18 mouse cellular contexts compared by ENCODE assay signal in genomic region chr17:56212676-56213075, GRCm38 (mm10). TPM values are rescaled to one million over a fixed set of nuclear protein-coding genes. Genes with fewer than 3 reads are reported as not detected.
A peak's percentile ranks its signal among the peaks of the same experiment; 100 is the strongest.
DNase-seq lines count a peak whose midpoint lies in the region; ATAC-seq lines count a peak whose summit lies in the region.
"Had no signal": no experiment of that assay in that cellular context is flagged by ENCODE, and none has a peak within 500 bp of the region (broad histone marks: within the 10 kb centered on the region; RNA-seq: fewer than 3 reads in every experiment).

No protein-coding gene starts in this region.

- H3K4me2 ChIP-seq in embryonic facial prominence, embryonic 13.5 days, result no peak overlapping the region
- H3K4me2 ChIP-seq in neural tube, embryonic 15.5 days, result no peak overlapping the region
- no peak overlapping the region for H3K4me2 ChIP-seq in lung, embryonic 16.5 days (ENCODE audit: low read depth, low read length)
- no peak overlapping the region for H3K4me2 ChIP-seq in stomach, embryonic 16.5 days (ENCODE audit: low read depth, low read length)
- H3K4me2 ChIP-seq: midbrain, embryonic 15.5 days; neural tube, embryonic 13.5 days had no signal

- peaks cover 55% of the 10 kb centered on the region for H3K36me3 ChIP-seq in embryonic facial prominence, embryonic 13.5 days
- H3K36me3 ChIP-seq in embryonic facial prominence, embryonic 10.5 days (replicated peaks), result peaks cover 75% of the 10 kb centered on the region
- H3K36me3 ChIP-seq in neural tube, embryonic 15.5 days, result peaks cover 44% of the 10 kb centered on the region
- H3K36me3 ChIP-seq in lung, embryonic 16.5 days (ENCODE audit: control insufficient read depth, insufficient read depth, low read length), result peaks cover 26% of the 10 kb centered on the region
- H3K36me3 ChIP-seq in stomach, embryonic 16.5 days (ENCODE audit: control insufficient read depth, insufficient read depth, low read length), result peaks cover 17% of the 10 kb centered on the region; the same call in 1 of the 2 replicates

- no peak for DNase-seq in embryonic facial prominence, embryonic 10.5 days (ENCODE audit: low spot score)
- DNase-seq in neural tube, embryonic 10.5 days (ENCODE audit: extremely low spot score, low spot score), result no peak
- no peak for DNase-seq in embryo, embryonic 11 days
- DNase-seq: cerebellum, adult 9-11 months; retina, postnatal 1 day; thymus, postnatal 4 days had no signal

- no peak overlapping the region for H3K27ac ChIP-seq in embryonic facial prominence, embryonic 13.5 days
- H3K27ac ChIP-seq in embryonic facial prominence, embryonic 10.5 days (replicated peaks), result no peak overlapping the region
- H3K27ac ChIP-seq in neural tube, embryonic 15.5 days (replicated peaks), result 0 out of 2 replicates have a peak overlapping the region, but pooled peaks have one; percentile 9
- peak overlapping the region; percentile 64 for H3K27ac ChIP-seq in lung, embryonic 16.5 days (ENCODE audit: low read length)
- peak overlapping the region; percentile 9; the same call in 1 of the 2 replicates for H3K27ac ChIP-seq in stomach, embryonic 16.5 days (ENCODE audit: low read length)
- H3K27ac ChIP-seq: hindbrain, embryonic 10.5 days; kidney, postnatal 0 days; macrophage; midbrain, embryonic 15.5 days; neural tube, embryonic 13.5 days had no signal

- H3K9ac ChIP-seq in embryonic facial prominence, embryonic 13.5 days, result peak overlapping the region; percentile 49; the same call in 1 of the 2 replicates
- no peak overlapping the region for H3K9ac ChIP-seq in neural tube, embryonic 15.5 days (replicated peaks)
- H3K9ac ChIP-seq in lung, embryonic 16.5 days (ENCODE audit: low read length), result no peak overlapping the region
- H3K9ac ChIP-seq in stomach, embryonic 16.5 days (ENCODE audit: low read length), result no peak overlapping the region
- H3K9ac ChIP-seq: midbrain, embryonic 15.5 days; neural tube, embryonic 13.5 days had no signal

- no peak for ATAC-seq in embryonic facial prominence, embryonic 13.5 days (ENCODE audit: insufficient number of reproducible peaks, insufficient read depth, low FRiP score, low TSS enrichment, low read depth)
- no peak for ATAC-seq in neural tube, embryonic 15.5 days (ENCODE audit: low FRiP score)
- peak; percentile 68 for ATAC-seq in lung, embryonic 16.5 days (ENCODE audit: low read depth)
- ATAC-seq in stomach, embryonic 16.5 days (ENCODE audit: insufficient read depth, low FRiP score), result peak; percentile 77; the same call in 1 of the 2 replicates
- ATAC-seq in monocyte, adult 5-6 weeks (replicated peaks; ENCODE audit: insufficient number of reproducible peaks, low FRiP score, low TSS enrichment, poor library complexity, severe bottlenecking), result no peak
- ATAC-seq: inflammation-experienced regulatory T-cells, adult 6 months; midbrain, embryonic 15.5 days had no signal

- no peak overlapping the region for H3K4me3 ChIP-seq in embryonic facial prominence, embryonic 13.5 days
- H3K4me3 ChIP-seq in embryonic facial prominence, embryonic 10.5 days, result no peak overlapping the region
- no peak overlapping the region for H3K4me3 ChIP-seq in neural tube, embryonic 15.5 days (replicated peaks)
- H3K4me3 ChIP-seq in lung, embryonic 16.5 days (ENCODE audit: low read length), result no peak overlapping the region
- H3K4me3 ChIP-seq in stomach, embryonic 16.5 days (replicated peaks; ENCODE audit: low read length), result no peak overlapping the region
- H3K4me3 ChIP-seq: hindbrain, embryonic 10.5 days; midbrain, embryonic 15.5 days; neural tube, embryonic 13.5 days had no signal

- no peaks in the 10 kb centered on the region for H3K27me3 ChIP-seq in embryonic facial prominence, embryonic 13.5 days
- no peaks in the 10 kb centered on the region for H3K27me3 ChIP-seq in embryonic facial prominence, embryonic 10.5 days (replicated peaks; ENCODE audit: low read depth, poor library complexity, severe bottlenecking)
- no peaks in the 10 kb centered on the region for H3K27me3 ChIP-seq in neural tube, embryonic 15.5 days (replicated peaks)
- no peaks in the 10 kb centered on the region for H3K27me3 ChIP-seq in lung, embryonic 16.5 days (ENCODE audit: control insufficient read depth, insufficient read depth, low read depth, low read length)
- H3K27me3 ChIP-seq in stomach, embryonic 16.5 days (ENCODE audit: control insufficient read depth, insufficient read depth, low read length), result no peaks in the 10 kb centered on the region
- H3K27me3 ChIP-seq: CH12.LX; midbrain, embryonic 15.5 days; neural tube, embryonic 13.5 days had no signal

- 65% methylated on average over 6 of the region's 6 CpGs for WGBS in embryonic facial prominence, embryonic 13.5 days
- 70% methylated on average over 6 of the region's 6 CpGs for WGBS in embryonic facial prominence, embryonic 10.5 days
- 81% methylated on average over 6 of the region's 6 CpGs for WGBS in neural tube, embryonic 15.5 days
- 30% methylated on average over 6 of the region's 6 CpGs for WGBS in lung, embryonic 16.5 days
- 29% methylated on average over 6 of the region's 6 CpGs for WGBS in stomach, embryonic 16.5 days

- H3K4me1 ChIP-seq in embryonic facial prominence, embryonic 13.5 days, result peaks cover 17% of the 10 kb centered on the region
- peaks cover 18% of the 10 kb centered on the region for H3K4me1 ChIP-seq in embryonic facial prominence, embryonic 10.5 days
- peaks cover 44% of the 10 kb centered on the region for H3K4me1 ChIP-seq in neural tube, embryonic 15.5 days
- peaks cover 20% of the 10 kb centered on the region for H3K4me1 ChIP-seq in lung, embryonic 16.5 days (replicated peaks; ENCODE audit: control insufficient read depth, insufficient read depth, low read length)
- H3K4me1 ChIP-seq in stomach, embryonic 16.5 days (ENCODE audit: control insufficient read depth, insufficient read depth, low read length), result peaks cover 13% of the 10 kb centered on the region

- H3K9me3 ChIP-seq in embryonic facial prominence, embryonic 13.5 days, result no peaks in the 10 kb centered on the region
- no peaks in the 10 kb centered on the region for H3K9me3 ChIP-seq in embryonic facial prominence, embryonic 10.5 days
- H3K9me3 ChIP-seq in neural tube, embryonic 15.5 days (replicated peaks), result no peaks in the 10 kb centered on the region
- H3K9me3 ChIP-seq in lung, embryonic 16.5 days (ENCODE audit: control insufficient read depth, low read length), result no peaks in the 10 kb centered on the region
- H3K9me3 ChIP-seq in stomach, embryonic 16.5 days (replicated peaks; ENCODE audit: control insufficient read depth, low read length), result no peaks in the 10 kb centered on the region
- H3K9me3 ChIP-seq: hindbrain, embryonic 10.5 days; midbrain, embryonic 15.5 days; neural tube, embryonic 13.5 days had no signal

RNA-seq across cellular contexts. Expression of gene Dpp9, which starts 6.0 kb away (rescaled TPM):
- polyA plus RNA-seq in embryonic facial prominence, embryonic 13.5 days (2015; fragmentation: Nextera tagmentation; extraction: Ambion mirVana), result 34.9 and 37.5 TPM in 2 replicates
- polyA plus RNA-seq in embryonic facial prominence, embryonic 10.5 days (2016; fragmentation: Nextera tagmentation; extraction: Ambion mirVana), result 48.3 and 50.2 TPM in 2 replicates
- 22.4 and 27.2 TPM in 2 replicates for polyA plus RNA-seq in neural tube, embryonic 15.5 days (2015; fragmentation: Nextera tagmentation; extraction: Ambion mirVana)
- 38.7 and 41.4 TPM in 2 replicates for polyA plus RNA-seq in lung, embryonic 16.5 days (2015; fragmentation: Nextera tagmentation; extraction: Ambion mirVana)
- 32.6 and 37.4 TPM in 2 replicates for polyA plus RNA-seq in stomach, embryonic 16.5 days (2015; fragmentation: Nextera tagmentation; extraction: Ambion mirVana)
- total RNA-seq in monocyte, adult 5-6 weeks (2017), result 8.4 to 20.3 TPM (median 11.7 TPM) in 3 replicates

RNA-seq across cellular contexts. Expression of gene Mydgf, which starts 29.0 kb away (rescaled TPM):
- polyA plus RNA-seq in embryonic facial prominence, embryonic 13.5 days (2015; fragmentation: Nextera tagmentation; extraction: Ambion mirVana), result 86.3 and 91.0 TPM in 2 replicates
- 71.0 and 71.3 TPM in 2 replicates for polyA plus RNA-seq in embryonic facial prominence, embryonic 10.5 days (2016; fragmentation: Nextera tagmentation; extraction: Ambion mirVana)
- polyA plus RNA-seq in neural tube, embryonic 15.5 days (2015; fragmentation: Nextera tagmentation; extraction: Ambion mirVana), result 80.3 and 82.3 TPM in 2 replicates
- 93.0 and 110 TPM in 2 replicates for polyA plus RNA-seq in lung, embryonic 16.5 days (2015; fragmentation: Nextera tagmentation; extraction: Ambion mirVana)
- 106 and 116 TPM in 2 replicates for polyA plus RNA-seq in stomach, embryonic 16.5 days (2015; fragmentation: Nextera tagmentation; extraction: Ambion mirVana)
- 25.0 to 31.5 TPM (median 30.6 TPM) in 3 replicates for total RNA-seq in monocyte, adult 5-6 weeks (2017)

RNA-seq across cellular contexts. Expression of gene Fem1a, which starts 43.9 kb away (rescaled TPM):
- 13.5 and 14.1 TPM in 2 replicates for polyA plus RNA-seq in embryonic facial prominence, embryonic 13.5 days (2015; fragmentation: Nextera tagmentation; extraction: Ambion mirVana)
- polyA plus RNA-seq in embryonic facial prominence, embryonic 10.5 days (2016; fragmentation: Nextera tagmentation; extraction: Ambion mirVana), result 12.5 and 13.2 TPM in 2 replicates
- polyA plus RNA-seq in neural tube, embryonic 15.5 days (2015; fragmentation: Nextera tagmentation; extraction: Ambion mirVana), result 16.2 and 16.9 TPM in 2 replicates
- polyA plus RNA-seq in lung, embryonic 16.5 days (2015; fragmentation: Nextera tagmentation; extraction: Ambion mirVana), result 11.0 and 12.1 TPM in 2 replicates
- 12.3 and 12.9 TPM in 2 replicates for polyA plus RNA-seq in stomach, embryonic 16.5 days (2015; fragmentation: Nextera tagmentation; extraction: Ambion mirVana)
- total RNA-seq in monocyte, adult 5-6 weeks (2017), result 13.2 to 22.7 TPM (median 13.6 TPM) in 3 replicates

RNA-seq across cellular contexts. Expression of gene Tnfaip8l1, which starts 50.4 kb away (rescaled TPM):
- polyA plus RNA-seq in embryonic facial prominence, embryonic 13.5 days (2015; fragmentation: Nextera tagmentation; extraction: Ambion mirVana), result 13.8 and 13.9 TPM in 2 replicates
- polyA plus RNA-seq in embryonic facial prominence, embryonic 10.5 days (2016; fragmentation: Nextera tagmentation; extraction: Ambion mirVana), result 10.3 and 11.7 TPM in 2 replicates
- 10.5 and 10.6 TPM in 2 replicates for polyA plus RNA-seq in neural tube, embryonic 15.5 days (2015; fragmentation: Nextera tagmentation; extraction: Ambion mirVana)
- 15.5 and 17.3 TPM in 2 replicates for polyA plus RNA-seq in lung, embryonic 16.5 days (2015; fragmentation: Nextera tagmentation; extraction: Ambion mirVana)
- 11.9 and 14.3 TPM in 2 replicates for polyA plus RNA-seq in stomach, embryonic 16.5 days (2015; fragmentation: Nextera tagmentation; extraction: Ambion mirVana)
- total RNA-seq in monocyte, adult 5-6 weeks (2017), result 0.39 to 0.43 TPM in 2 of 3 replicates, not detected in the other

Comparison
In these comparisons a context has a peak if more than half of its experiments do, and no peak if none do; other contexts are left out.
1. ATAC-seq: peak in lung, embryonic 16.5 days (single experiment) and stomach, embryonic 16.5 days (single experiment); none in embryonic facial prominence, embryonic 13.5 days (single experiment), neural tube, embryonic 15.5 days (single experiment) and monocyte, adult 5-6 weeks (single experiment).
2. H3K27ac ChIP-seq: peak in neural tube, embryonic 15.5 days (single experiment), lung, embryonic 16.5 days (single experiment) and stomach, embryonic 16.5 days (single experiment); none in embryonic facial prominence, embryonic 13.5 days (single experiment) and embryonic facial prominence, embryonic 10.5 days (single experiment).